Mouse (Mus musculus): ENCODE measurements around the gene Bfsp1.
A peak's percentile ranks its signal among the peaks of the same experiment; 100 is the strongest.

The Bfsp1 gene

DNA sequence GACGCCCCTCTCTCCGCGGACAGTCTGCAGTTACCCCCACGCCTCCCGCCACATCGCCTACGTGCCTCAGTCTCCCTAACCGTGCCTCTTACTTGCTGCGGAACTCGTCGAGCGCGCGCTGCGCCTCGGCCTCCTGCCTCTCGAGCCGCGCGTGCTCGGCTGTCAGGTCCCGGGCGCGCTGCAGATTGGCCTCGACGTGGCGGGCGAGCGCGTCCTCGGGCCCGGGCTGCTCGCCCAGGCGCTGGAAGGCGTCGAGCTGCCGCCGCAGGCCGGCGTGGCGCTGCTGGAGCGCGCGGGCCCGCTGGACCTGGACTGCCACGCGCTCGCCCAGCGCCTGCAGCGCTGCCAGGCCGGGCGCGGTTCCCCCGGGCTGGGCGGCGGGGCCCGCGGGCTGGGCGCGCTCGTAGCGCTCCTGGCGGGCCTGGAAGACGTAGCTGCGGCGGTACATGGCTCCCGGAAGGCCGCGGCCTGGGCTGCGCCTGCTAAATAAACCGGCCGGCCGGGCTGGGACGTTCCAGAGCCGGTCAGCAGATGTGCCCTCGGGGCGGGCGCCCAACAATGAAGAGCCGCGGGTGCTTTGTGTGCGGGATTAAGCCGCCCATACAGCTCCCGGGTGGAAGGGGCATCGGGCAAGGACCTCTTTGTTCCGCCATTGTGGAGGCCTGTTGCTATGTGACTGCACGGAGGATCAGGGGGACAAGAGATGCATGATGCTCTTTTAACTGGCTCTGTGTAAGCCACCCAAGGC, at the start of gene Bfsp1:
Bfsp1 (minus strand) TSS at position 690 of the 748 bp plus-strand sequence.
- DNase-seq: peak; percentile 39

DNA sequence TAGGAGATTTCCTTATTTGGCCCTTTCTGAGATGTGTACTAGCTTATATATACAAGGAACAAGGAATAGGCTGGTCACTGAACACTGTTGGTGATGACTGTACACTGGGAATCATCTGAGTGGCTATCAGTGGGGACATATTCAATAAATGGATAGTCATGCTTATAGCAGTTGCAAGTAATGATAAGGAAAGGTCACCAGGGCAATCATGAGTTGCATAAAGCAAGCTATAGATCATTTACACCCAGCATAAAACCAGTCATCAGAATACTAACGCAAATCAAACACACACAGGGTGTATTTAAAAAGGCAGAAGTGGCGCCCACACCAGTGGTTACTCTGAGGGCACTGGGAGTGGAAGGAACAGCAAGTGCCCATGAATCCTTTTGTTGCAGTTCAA, 49.2 kb upstream of the Bfsp1 start:
- no peak for DNase-seq

DNA sequence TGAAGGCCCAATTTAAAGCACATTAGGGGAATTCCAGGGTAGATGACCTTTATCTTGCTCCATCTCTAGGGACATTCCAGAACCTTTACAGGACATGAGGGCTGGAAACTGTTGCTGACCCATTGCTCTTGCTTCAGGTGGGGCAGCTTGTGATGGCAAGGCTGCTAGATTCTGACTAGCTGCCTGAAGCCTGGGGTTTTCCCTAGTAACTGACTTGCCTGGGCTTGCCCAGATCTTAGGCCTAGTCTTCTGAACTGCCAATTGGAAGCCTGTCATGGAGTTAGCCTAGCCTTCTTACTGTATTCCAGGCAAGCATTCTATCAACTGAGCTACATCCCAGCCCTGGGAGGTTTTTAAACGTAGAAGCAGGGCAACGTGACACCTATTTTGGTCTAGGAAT, 46.3 kb upstream of the Bfsp1 start:
- no peak for DNase-seq

GRCm38 (mm10) chr2:143904896-143905295, 41.9 kb upstream of the Bfsp1 start:
- DNase-seq: no peak

DNA sequence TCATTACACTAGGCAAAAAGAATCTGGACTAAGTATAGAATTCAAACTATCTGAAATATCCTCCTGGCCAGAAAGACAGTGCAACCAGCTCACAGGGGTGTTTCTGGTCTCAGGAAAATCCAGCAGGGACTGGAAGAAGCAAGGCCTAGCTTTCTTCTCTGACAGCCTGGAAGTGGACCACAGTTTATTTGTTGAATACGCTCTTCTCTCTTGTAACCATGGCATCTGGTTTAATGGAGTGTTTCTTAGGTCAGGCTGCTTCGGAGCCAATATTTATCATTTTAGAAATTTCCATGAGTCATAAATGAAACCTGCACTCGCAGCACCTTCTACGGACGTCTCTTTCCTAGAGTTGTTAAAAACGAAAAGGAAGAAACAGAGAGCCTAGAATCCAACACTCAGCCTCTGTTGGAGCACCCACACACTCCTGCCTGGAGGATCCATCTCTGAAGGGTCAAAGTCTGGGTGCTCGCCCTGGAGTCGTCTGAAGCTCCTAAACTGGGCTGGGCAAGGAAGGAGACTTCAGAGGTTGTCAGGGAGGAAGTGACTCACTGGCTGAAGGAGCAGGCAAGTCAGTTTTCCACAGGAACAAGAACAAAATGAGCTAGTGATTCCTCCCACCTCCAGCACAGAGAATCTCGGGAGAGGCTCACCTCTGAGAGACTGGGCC, 40.5 kb upstream of the Bfsp1 start:
- no peak for DNase-seq

- no peak for DNase-seq
These were observed 37.9 kb upstream of the Bfsp1 start for GRCm38 (mm10) chr2:143900821-143901351.

- no peak for DNase-seq
These were observed 36.7 kb upstream of the Bfsp1 start for GRCm38 (mm10) chr2:143899470-143900220.

GRCm38 (mm10) chr2:143891302-143892048, 28.5 kb upstream of the Bfsp1 start:
- no peak for DNase-seq

DNA sequence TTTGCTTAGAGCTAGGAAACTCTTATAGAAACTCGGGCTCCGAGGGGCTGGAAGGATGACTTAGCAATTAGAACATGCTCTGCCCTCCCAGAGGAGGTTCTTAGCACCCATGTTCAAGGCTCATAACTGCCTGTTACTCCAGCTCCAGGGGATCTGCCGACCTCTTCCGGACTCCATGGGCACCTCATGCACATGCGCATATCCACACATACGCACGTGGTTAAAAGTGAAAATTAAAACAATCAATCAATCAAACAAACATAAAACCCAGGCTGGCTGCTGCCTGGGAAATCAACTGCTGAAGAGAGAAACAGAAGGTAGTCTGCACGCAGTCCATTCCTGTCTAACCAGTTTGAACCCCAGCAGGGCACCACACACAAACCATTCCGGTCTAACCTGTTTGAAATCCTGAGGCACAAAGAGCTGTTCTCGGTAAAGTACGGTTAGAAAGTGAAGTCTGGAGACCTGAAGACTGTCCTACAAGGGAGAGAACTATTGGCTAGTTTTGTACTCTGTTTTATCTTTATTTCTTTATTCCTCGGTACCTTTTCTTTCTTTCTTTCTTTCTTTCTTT, 27.0 kb upstream of the Bfsp1 start:
- no peak for DNase-seq

DNA sequence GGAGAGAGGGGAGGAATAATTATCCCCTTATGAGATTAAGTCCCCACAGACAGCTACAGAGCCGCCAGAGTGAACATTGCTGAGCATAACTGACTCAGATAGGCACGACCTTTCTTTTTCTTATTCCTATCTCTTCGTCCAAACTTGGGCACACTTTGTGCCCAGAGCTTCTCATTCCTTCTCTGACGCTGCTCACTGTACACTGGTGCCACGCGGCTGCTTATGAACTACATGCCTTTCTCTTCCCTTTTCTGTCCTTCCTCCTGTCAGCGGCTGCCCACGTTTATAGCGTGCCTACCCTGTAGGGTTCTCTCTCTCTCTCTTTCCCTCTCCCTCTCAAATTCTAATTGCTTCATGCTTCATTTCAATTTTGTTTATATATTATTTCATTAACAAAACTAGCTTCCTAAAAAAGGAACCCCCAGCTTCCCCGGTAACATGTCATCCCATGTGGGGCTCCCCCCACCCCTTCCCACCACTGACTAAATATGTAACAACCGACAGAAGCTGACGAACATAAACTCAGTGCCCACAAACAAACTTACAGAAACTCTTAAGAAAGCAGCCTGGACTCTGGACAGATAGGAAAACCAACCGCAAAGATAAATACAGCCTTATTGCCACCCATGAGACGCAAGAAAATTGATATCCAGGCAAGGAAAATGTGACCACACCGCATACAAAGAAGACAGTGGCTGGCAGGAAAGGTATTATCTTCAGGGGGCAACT, 26.3 kb upstream of the Bfsp1 start:
- no peak for DNase-seq

DNA sequence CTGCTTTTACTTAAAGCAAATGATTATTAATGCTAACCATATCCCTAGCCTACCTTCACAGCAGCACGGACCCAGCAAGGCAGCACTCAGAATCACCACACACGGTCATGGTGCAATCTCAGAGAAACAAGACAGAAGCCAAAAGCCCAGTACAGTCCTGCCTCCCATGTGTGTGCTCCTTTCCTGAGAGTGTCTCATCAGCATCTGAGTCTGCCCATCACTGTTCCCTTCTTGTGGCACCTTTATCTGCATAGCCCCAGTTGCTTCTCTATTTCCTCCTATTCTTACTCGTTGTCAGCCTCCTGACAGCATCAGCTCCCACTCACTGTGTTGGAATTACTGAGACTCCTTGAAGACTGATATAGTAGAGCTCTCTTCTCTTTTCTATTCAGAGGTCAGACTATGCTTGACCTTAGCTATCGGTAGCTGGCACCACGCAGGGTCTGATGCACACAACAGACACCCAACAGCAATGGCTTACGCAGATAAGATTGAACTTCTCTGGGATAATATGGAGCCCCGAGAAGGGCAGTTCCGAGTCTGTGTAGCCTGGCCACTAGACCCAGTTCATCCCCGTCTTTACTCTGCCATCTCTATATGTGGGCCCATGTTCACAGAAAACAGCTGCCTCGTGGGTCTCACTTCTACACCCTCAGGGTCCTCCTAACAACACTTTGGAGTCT, 19.8 kb upstream of the Bfsp1 start:
- no peak for DNase-seq

GRCm38 (mm10) chr2:143882002-143882401, 19.0 kb upstream of the Bfsp1 start:
- DNase-seq: no peak

GRCm38 (mm10) chr2:143879311-143879710, 16.3 kb upstream of the Bfsp1 start:
- DNase-seq: no peak

- DNase-seq: no peak
These were observed 14.1 kb upstream of the Bfsp1 start for GRCm38 (mm10) chr2:143876929-143877632.

GRCm38 (mm10) chr2:143876026-143876425, 13.1 kb upstream of the Bfsp1 start:
- no peak for DNase-seq

DNA sequence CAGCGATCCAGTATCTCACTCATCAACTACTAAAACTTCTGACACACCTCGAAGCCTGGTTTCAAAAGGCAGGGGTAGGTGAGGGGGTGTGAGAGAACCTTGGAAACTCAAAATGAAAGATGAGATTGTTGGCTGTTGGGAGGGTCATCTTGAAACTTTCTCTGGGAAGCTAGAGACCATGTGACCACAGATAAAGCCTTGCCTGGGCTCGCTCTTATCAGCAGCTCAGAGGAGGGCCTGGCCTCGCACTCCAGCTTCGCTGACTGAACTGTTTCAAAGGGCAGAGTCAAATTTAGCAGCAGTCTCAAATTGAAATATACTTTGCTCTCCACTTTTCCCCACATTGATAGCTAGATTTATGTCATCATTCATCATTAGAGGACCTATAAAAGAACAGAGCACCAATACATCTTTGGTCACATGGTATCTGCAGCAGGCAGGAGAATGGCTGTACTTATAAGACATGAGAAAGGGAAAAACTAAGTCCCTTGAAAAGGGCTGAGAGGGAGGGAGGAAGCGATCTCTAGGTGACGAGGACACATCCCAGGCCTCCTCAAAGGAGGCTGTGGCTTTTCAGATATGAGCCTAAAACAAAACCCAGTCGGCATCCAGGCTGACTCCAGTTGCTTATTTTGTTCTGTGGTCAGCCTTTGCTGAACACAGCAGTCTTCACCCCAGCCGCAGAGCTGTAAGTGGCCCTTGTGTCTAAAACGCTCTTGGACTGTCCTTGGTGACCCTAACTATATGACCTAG, 8.1 kb upstream of the Bfsp1 start:
- DNase-seq: no peak

DNA sequence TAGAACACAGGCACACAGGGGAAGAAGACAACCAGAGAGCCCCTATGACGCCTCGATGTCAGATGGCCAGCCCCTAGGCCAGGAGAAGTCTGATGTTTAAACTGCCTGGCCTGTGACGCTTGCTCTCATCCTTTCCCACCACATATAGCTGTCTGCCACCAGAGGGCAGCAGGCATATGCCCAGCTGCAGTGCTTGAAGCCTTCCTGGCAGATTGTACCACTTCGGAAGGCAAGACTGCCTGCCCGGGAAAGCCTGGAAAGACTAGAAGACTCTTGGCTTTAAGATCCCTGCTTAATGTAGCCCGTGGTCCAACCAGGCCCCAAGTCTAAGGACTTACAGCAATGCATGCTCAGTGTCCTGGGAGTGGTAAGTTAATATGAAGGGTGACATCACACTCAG, 4.4 kb upstream of the Bfsp1 start:
- DNase-seq: peak; percentile 75

- no peak for DNase-seq
These were observed 1.6 kb upstream of the Bfsp1 start for GRCm38 (mm10) chr2:143864600-143864999.

- no peak for DNase-seq
These were observed 3.8 kb downstream of the Bfsp1 start for GRCm38 (mm10) chr2:143859166-143859565.

DNA sequence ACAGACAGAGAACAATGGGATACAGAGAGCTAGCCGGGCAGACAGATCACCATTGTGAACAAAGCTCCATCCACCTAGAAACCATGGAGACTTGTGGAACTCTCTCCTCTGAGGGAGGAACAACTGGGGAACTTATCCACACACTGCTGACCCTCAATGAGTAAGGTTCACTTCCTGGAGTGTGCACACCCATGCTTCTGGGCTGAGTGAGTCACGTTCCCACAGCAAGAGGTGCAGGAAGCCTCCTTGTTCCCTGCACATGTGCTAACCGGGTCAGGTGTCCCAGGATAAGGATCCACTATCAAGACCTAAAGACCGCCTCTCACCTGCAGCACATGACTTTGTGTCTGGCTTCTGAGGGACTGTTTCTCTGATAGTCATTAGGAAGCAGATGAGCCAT, 9.5 kb downstream of the Bfsp1 start:
- DNase-seq: no peak
